ENCODE assay signal across 26 mouse cellular contexts in genomic region chr5:7454896-7455295, GRCm38 (mm10).
"Had no signal": no experiment of that assay in that cellular context is flagged by ENCODE, and none has a peak within 500 bp of the region (broad histone marks: within the 10 kb centered on the region; RNA-seq: fewer than 3 reads in every experiment).

No protein-coding gene starts in this region.

- H3K4me3 ChIP-seq: heart, adult 2 months; heart, embryonic 13.5 days; heart, embryonic 15.5 days; hindbrain, embryonic 10.5 days; hindbrain, embryonic 12.5 days; intestine, embryonic 15.5 days; limb, embryonic 13.5 days; limb, embryonic 15.5 days; liver, embryonic 12.5 days had no signal

- H3K27me3 ChIP-seq: heart, embryonic 13.5 days; heart, embryonic 15.5 days; hindbrain, embryonic 12.5 days; intestine, embryonic 15.5 days; limb, embryonic 13.5 days; limb, embryonic 15.5 days; liver, embryonic 12.5 days had no signal

- H3K4me1 ChIP-seq: heart, embryonic 13.5 days; heart, embryonic 15.5 days; hindbrain, embryonic 10.5 days; hindbrain, embryonic 12.5 days; intestine, embryonic 15.5 days; limb, embryonic 13.5 days; limb, embryonic 15.5 days; liver, embryonic 12.5 days had no signal

- H3K36me3 ChIP-seq: heart, embryonic 13.5 days; heart, embryonic 15.5 days; hindbrain, embryonic 10.5 days; hindbrain, embryonic 12.5 days; intestine, embryonic 15.5 days; limb, embryonic 13.5 days; limb, embryonic 15.5 days; liver, embryonic 12.5 days had no signal

- H3K27ac ChIP-seq: heart, adult 2 months; heart, embryonic 13.5 days; heart, embryonic 15.5 days; hindbrain, embryonic 10.5 days; hindbrain, embryonic 12.5 days; hindbrain, embryonic 14.5 days; intestine, embryonic 15.5 days; limb, embryonic 13.5 days; limb, embryonic 15.5 days; liver, embryonic 12.5 days; liver, embryonic 14.5 days had no signal

- ATAC-seq: hindbrain, embryonic 16.5 days; inflammation-experienced regulatory T-cells, adult 6 months; intestine, embryonic 15.5 days; intestine, postnatal 0 days; liver, embryonic 12.5 days had no signal

- DNase-seq: gastrocnemius, postnatal 14 days; gastrocnemius, postnatal 36 days; heart, adult 11 months; heart, adult 2 months; heart, postnatal 14 days; heart, postnatal 36 days; kidney, adult 18-20 months; kidney, adult 8-10 months; kidney, postnatal 10 days; kidney, postnatal 36 days; layer of hippocampus, adult 9-11 months; layer of hippocampus, postnatal 36 days; left cerebral cortex, postnatal 4 days had no signal
